Mouse (Mus musculus): ENCODE data around the gene Ncstn. TPM values are rescaled to one million over a fixed set of nuclear protein-coding genes. Genes with fewer than 3 reads are reported as not detected.
A peak's percentile ranks its signal among the peaks of the same experiment; 100 is the strongest.

The Ncstn gene
- polyA plus RNA-seq, 1 experiment from 2014 or later, result 129 TPM

- Histone ChIP-seq H3K4me2 (ENCODE audit: low read length) (no peak overlapping the region), H3K27me3 (ENCODE audit: insufficient read depth, low read length) (0 out of 2 replicates have a peak, but pooled peaks cover 5% of the 10 kb centered on the region), H3K27ac (no peak overlapping the region), H3K9ac (ENCODE audit: low read depth, low read length) (no peak overlapping the region), H3K9me3 (replicated peaks; ENCODE audit: low read length) (no peaks in the 10 kb centered on the region), H3K36me3 (ENCODE audit: insufficient read depth, low read length) (no peaks in the 10 kb centered on the region), H3K4me3 (replicated peaks; ENCODE audit: low read depth, low read length) (no peak overlapping the region), H3K4me1 (replicated peaks; ENCODE audit: insufficient read depth, low read length) (peaks cover 6% of the 10 kb centered on the region; the same call in 1 of the 2 replicates)
- ATAC-seq (replicated peaks; ENCODE audit: low FRiP score, low read depth) (no peak), DNase-seq (ENCODE audit: low spot score) (no peak)
- no peak for TF ChIP-seq CTCF (IDR thresholded peaks at IDR 0.05; ENCODE audit: low read depth)
- 78% methylated on average over 6 of the region's 6 CpGs for WGBS
Measured at GRCm38 (mm10) chr1:172058321-172058720, 24.3 kb downstream of the Ncstn start.

GRCm38 (mm10) chr1:172057491-172057921 lies 25.1 kb downstream of the Ncstn start, which contains the start of gene Nhlh1:
Nhlh1 (minus strand) TSS chr1:172057573.
- Histone ChIP-seq H3K4me1 (replicated peaks; ENCODE audit: insufficient read depth, low read length) (peaks cover 10% of the 10 kb centered on the region; the same call in 1 of the 2 replicates), H3K4me3 (replicated peaks; ENCODE audit: low read depth, low read length) (no peak within 1 kb of the TSS), H3K27ac (no peak within 1 kb of the TSS), H3K9me3 (replicated peaks; ENCODE audit: low read length) (no peaks in the 10 kb centered on the region), H3K27me3 (ENCODE audit: insufficient read depth, low read length) (peaks cover 11% of the 10 kb centered on the region; the same call in 1 of the 2 replicates), H3K9ac (ENCODE audit: low read depth, low read length) (no peak within 1 kb of the TSS), H3K36me3 (ENCODE audit: insufficient read depth, low read length) (no peaks in the 10 kb centered on the region), H3K4me2 (ENCODE audit: low read length) (no peak within 1 kb of the TSS)
- TF ChIP-seq CTCF (IDR thresholded peaks at IDR 0.05; ENCODE audit: low read depth), result no peak
- WGBS, result 51% methylated on average over 2 of the region's 2 CpGs
- ATAC-seq (replicated peaks; ENCODE audit: low FRiP score, low read depth) (no peak), DNase-seq (ENCODE audit: low spot score) (no peak)

- peaks cover 11% of the 10 kb centered on the region; the same call in 1 of the 2 replicates for H3K27me3 ChIP-seq (ENCODE audit: insufficient read depth, low read length)
- WGBS, result 75% methylated on average over 4 of the region's 4 CpGs
- H3K27ac ChIP-seq, result no peak overlapping the region
- TF ChIP-seq CTCF (IDR thresholded peaks at IDR 0.05; ENCODE audit: low read depth), result no peak
- no peak overlapping the region for H3K4me3 ChIP-seq (replicated peaks; ENCODE audit: low read depth, low read length)
- H3K9ac ChIP-seq (ENCODE audit: low read depth, low read length), result no peak overlapping the region
- no peaks in the 10 kb centered on the region for H3K9me3 ChIP-seq (replicated peaks; ENCODE audit: low read length)
- DNase-seq (ENCODE audit: low spot score) (no peak), ATAC-seq (replicated peaks; ENCODE audit: low FRiP score, low read depth) (no peak)
- peaks cover 10% of the 10 kb centered on the region; the same call in 1 of the 2 replicates for H3K4me1 ChIP-seq (replicated peaks; ENCODE audit: insufficient read depth, low read length)
- no peak overlapping the region for H3K4me2 ChIP-seq (ENCODE audit: low read length)
- no peaks in the 10 kb centered on the region for H3K36me3 ChIP-seq (ENCODE audit: insufficient read depth, low read length)
Measured at GRCm38 (mm10) chr1:172056251-172056650, 26.3 kb downstream of the Ncstn start.

- WGBS, result 3% methylated on average over 32 of the region's 42 CpGs
- peak overlapping the region; percentile 54; the same call in 1 of the 2 replicates for H3K9ac ChIP-seq (ENCODE audit: low read depth, low read length)
- H3K9me3 ChIP-seq (replicated peaks; ENCODE audit: low read length), result no peaks in the 10 kb centered on the region
- H3K27me3 ChIP-seq (ENCODE audit: insufficient read depth, low read length), result peaks cover 11% of the 10 kb centered on the region; the same call in 1 of the 2 replicates
- peaks cover 10% of the 10 kb centered on the region; the same call in 1 of the 2 replicates for H3K4me1 ChIP-seq (replicated peaks; ENCODE audit: insufficient read depth, low read length)
- no peak for TF ChIP-seq CTCF (IDR thresholded peaks at IDR 0.05; ENCODE audit: low read depth)
- ATAC-seq (replicated peaks; ENCODE audit: low FRiP score, low read depth) (no peak; the same call in 1 of the 2 replicates), DNase-seq (ENCODE audit: low spot score) (peak; percentile 38)
- peak overlapping the region; percentile 62 for H3K4me2 ChIP-seq (ENCODE audit: low read length)
- peak overlapping the region; percentile 32 for H3K4me3 ChIP-seq (replicated peaks; ENCODE audit: low read depth, low read length)
- H3K36me3 ChIP-seq (ENCODE audit: insufficient read depth, low read length), result no peaks in the 10 kb centered on the region
- H3K27ac ChIP-seq, result no peak overlapping the region
Measured at GRCm38 (mm10) chr1:172053541-172054440, 28.8 kb downstream of the Ncstn start.

- DNase-seq (ENCODE audit: low spot score), result no peak
- Histone ChIP-seq H3K9me3 (replicated peaks; ENCODE audit: low read length) (no peaks in the 10 kb centered on the region), H3K27ac (no peak overlapping the region), H3K4me3 (replicated peaks; ENCODE audit: low read depth, low read length) (no peak overlapping the region), H3K9ac (ENCODE audit: low read depth, low read length) (0 out of 2 replicates have a peak overlapping the region, but pooled peaks have one; percentile 40), H3K4me1 (replicated peaks; ENCODE audit: insufficient read depth, low read length) (peaks cover 10% of the 10 kb centered on the region; the same call in 1 of the 2 replicates), H3K36me3 (ENCODE audit: insufficient read depth, low read length) (no peaks in the 10 kb centered on the region), H3K4me2 (ENCODE audit: low read length) (peak overlapping the region; percentile 62; the same call in 1 of the 2 replicates), H3K27me3 (ENCODE audit: insufficient read depth, low read length) (peaks cover 11% of the 10 kb centered on the region; the same call in 1 of the 2 replicates)
- ATAC-seq (replicated peaks; ENCODE audit: low FRiP score, low read depth), result no peak
- 18% methylated on average over 10 of the region's 10 CpGs for WGBS
- TF ChIP-seq CTCF (IDR thresholded peaks at IDR 0.05; ENCODE audit: low read depth), result no peak
Measured at GRCm38 (mm10) chr1:172052766-172053279, 29.8 kb downstream of the Ncstn start.

- WGBS, result 28% methylated on average over 13 of the region's 13 CpGs
- Histone ChIP-seq H3K27ac (no peak overlapping the region), H3K9ac (ENCODE audit: low read depth, low read length) (no peak overlapping the region), H3K4me1 (replicated peaks; ENCODE audit: insufficient read depth, low read length) (peaks cover 10% of the 10 kb centered on the region; the same call in 1 of the 2 replicates), H3K27me3 (ENCODE audit: insufficient read depth, low read length) (peaks cover 7% of the 10 kb centered on the region; the same call in 1 of the 2 replicates), H3K9me3 (replicated peaks; ENCODE audit: low read length) (no peaks in the 10 kb centered on the region), H3K4me2 (ENCODE audit: low read length) (0 out of 2 replicates have a peak overlapping the region, but pooled peaks have one; percentile 30), H3K4me3 (replicated peaks; ENCODE audit: low read depth, low read length) (no peak overlapping the region), H3K36me3 (ENCODE audit: insufficient read depth, low read length) (no peaks in the 10 kb centered on the region)
- no peak for TF ChIP-seq CTCF (IDR thresholded peaks at IDR 0.05; ENCODE audit: low read depth)
- no peak for DNase-seq (ENCODE audit: low spot score)
- no peak for ATAC-seq (replicated peaks; ENCODE audit: low FRiP score, low read depth)
Measured at GRCm38 (mm10) chr1:172049131-172049782, 33.3 kb downstream of the Ncstn start.

All from kidney, postnatal 0 days (tissue).